Mouse (Mus musculus): Measurements from ENCODE around the gene Ppil6. TPM values are rescaled to one million over a fixed set of nuclear protein-coding genes. Genes with fewer than 3 reads are reported as not detected.

The Ppil6 gene
- 0.40 and 0.47 TPM in 2 replicates for polyA plus RNA-seq (2012; rRNA removed)

DNA sequence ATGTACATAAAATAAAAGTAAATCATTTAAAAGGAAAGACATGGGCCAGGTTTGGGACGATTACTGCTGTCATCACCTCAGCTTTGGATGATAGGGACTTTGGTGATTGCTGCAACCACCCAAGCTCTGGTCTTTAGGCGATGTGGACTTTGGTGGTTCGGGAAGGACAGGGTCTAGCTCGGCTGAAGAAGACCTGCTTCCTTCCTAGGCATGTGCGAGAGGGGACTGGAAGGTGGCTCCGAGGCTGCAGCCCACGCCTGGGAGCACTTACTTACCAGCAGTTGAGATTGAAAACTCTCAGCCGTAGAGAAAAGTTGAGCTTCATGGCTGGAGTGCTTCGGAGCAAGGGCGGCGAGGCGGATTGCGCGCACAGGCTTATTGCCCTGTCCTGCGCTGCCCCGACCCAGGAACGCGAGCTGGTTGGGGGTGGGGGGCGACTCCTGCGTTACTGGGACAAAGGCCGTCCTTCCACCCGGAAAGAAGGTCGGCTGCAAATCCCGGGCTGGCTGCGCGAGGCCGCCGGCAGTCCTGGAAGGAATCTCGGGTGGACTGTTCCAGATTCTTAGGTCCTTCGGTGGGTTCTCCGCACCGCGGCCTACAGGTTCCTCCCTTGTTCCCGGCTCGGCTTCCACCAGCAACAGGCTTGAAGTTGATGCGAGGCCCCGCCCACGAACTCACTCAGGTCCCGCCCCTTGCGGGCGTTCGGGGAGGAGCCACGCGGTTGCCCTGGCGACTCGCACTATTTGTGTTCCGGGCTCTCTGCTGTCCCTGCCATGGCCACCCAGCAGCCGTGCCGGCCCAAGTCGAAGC is at the start of gene Ppil6, which contains the start of gene Smpd2:
TSS of gene Ppil6 (plus strand) at position 732 of the 810 bp plus-strand sequence.
TSS of gene Smpd2 (minus strand) at position 662 of the 810 bp plus-strand sequence.
- under 1% methylated on average over 50 of the region's 50 CpGs for WGBS
- DNase-seq (ENCODE audit: low read depth, low spot score): no peak

DNA sequence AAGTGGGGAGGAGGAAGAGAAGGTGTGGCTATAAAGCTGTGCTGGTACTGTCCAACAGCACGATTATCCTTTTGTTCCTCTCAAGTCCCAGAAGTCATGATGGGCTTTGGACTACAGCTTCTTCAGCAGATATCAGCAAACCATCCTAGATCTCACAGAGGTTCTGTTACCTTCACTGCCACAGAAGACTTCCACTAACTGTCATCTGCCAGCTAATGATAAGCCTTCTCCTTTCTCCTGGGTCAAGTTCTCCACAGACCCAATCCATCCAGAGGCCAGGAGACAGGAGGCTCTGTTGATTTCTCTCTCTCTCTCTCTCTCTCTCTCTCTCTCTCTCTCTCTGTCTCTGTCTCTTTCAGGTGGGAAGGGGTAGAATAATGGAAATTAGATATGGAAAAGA is 42.0 kb upstream of the Ppil6 start:
- DNase-seq (ENCODE audit: low read depth, low spot score): no peak
- 79% methylated on average over 1 of the region's 1 CpGs for WGBS

DNA sequence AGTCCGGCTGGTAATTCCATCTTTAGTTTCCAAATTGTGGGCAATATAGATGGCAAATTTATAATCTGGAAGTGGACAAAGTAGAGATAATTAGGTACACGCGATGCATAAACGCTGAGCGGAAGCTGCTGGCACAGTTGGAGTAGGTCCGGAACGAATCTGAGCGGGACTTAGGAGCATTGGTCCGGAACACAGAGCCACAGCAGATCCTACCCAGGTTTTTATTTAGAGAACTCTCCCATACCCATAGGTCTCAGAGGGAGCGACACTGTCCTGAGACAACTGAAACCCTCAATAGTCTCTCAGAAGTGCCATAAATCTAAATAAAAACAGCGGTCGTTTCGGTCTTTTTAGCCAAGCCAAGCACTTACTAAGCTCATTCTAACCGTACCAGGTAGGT is 40.6 kb upstream of the Ppil6 start:
- 6% methylated on average over 14 of the region's 14 CpGs for WGBS

DNA sequence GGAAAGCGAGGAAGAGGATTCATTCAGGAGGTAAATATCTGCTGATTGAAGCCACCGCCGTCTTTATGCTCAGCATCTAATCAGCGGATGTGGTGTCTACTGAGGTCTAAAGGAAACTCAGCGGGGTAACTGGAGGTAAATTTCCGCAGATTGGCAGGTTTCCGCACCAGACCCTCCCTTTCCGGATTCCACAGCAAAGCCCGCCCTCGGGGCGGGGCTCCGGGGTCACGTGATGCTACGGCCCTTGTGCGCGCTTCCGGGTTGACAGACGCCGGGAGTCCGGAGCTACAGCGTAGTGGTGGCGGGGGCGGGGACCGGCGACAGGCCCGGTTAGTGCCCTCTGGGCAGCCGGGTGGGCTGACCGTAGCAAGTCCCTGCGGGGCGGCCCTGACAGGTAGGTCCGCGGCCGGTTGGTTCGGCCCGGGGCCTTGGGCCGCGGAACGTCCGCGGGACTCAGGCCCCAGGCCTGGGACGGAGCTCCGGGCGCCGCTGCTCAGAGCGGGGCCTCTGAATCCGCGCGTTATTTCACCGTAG is 40.0 kb upstream of the Ppil6 start, which contains the start of gene Zbtb24:
TSS of gene Zbtb24 (plus strand) at position 247 of the 534 bp plus-strand sequence.
- peak; percentile 85 for DNase-seq (ENCODE audit: low read depth, low spot score)
- under 1% methylated on average over 49 of the region's 49 CpGs for WGBS

More for the DNA sequence above, 40.6 kb upstream of the Ppil6 start:
- DNase-seq (ENCODE audit: low read depth, low spot score): no peak

DNA sequence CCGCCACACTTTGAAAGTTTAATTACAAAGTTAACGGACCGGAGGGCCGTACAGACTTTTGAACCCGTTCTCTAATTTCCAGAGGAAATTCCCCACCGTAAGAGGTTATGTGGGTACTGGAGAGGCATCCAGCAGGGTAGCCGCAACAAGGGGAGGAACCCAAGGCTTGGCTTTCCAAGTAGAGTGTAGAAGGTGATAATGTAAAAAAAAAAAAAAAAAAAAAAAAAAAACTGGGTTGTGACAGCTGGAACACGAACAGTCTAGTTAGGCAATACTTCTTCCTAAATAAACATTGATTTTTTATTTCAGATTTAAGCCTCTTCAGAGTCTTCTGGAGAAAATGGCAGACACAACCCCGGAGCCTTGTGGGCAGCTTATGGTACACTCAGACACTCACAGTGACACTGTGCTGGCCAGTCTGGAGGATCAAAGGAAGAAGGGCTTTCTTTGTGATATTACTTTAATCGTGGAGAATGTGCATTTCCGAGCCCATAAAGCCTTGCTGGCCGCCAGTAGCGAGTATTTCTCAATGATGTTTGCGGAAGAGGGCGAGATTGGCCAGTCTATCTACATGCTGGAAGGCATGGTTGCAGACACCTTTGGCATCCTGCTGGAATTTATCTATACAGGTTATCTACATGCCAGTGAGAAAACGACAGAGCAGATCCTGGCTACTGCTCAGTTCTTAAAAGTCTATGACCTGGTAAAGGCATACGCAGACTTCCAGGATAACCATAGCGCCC is 39.3 kb upstream of the Ppil6 start:
- WGBS: 31% methylated on average over 18 of the region's 18 CpGs
- DNase-seq (ENCODE audit: low read depth, low spot score): no peak

DNA sequence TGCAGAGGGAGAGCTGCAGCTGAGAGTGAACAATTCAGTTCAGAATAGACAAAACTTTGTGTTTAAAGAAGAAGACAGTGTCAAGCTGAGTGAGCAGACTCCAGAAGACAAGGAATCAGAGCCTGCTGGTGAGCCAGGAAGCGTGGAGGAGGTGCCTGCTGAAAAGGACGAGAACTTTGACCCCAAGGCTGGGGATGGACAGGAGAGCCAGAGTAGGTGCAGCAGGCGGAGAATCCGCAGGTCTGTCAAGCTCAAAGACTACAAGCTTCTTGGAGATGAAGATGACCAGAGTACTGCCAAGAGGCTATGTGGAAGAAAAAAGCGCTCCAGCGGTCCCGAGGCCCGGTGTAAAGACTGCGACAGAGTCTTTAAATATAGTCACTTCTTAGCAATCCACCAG is 38.6 kb upstream of the Ppil6 start:
- no peak for DNase-seq (ENCODE audit: low read depth, low spot score)
- 81% methylated on average over 9 of the region's 9 CpGs for WGBS

DNA sequence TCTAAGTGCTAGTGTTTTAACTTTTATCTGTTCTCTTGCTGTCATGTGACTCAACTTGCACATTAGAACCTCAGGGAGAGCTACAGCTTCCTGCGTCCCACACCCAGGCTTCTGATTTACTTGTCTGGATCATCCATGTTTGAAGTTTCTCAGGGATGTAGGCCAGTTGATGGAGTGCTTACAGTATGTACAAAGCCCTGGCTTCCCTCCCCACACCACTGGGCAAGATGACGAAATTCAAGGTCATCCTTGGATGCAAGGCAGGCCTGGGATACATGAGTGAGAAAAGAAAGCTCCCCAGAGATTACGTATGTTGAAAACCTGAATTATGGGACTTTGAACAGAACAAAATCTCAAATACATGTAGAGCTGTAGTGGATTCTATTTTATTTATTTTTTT is 37.4 kb upstream of the Ppil6 start:
- WGBS: 87% methylated on average over 3 of the region's 3 CpGs
- DNase-seq (ENCODE audit: low read depth, low spot score): no peak

DNA sequence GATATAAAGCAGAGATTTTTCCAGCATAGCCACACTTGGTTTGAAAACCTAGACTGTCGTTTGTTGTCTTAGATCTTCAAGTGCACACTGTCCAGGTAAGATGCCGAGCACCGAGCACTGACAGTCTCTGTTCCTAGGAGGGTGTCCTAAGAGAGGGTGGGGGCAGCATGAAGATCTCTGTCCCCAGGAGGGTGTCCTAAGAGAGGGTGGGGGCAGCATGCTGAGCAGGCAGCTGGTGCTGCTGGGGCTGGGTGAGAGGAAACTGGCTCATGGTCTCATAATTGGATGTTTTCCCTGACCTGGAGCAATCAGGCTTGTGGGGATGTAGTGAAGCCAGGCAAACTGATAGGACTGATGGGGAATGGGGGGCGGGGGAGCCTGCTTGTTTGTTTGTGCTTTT is 30.2 kb upstream of the Ppil6 start:
- no peak for DNase-seq (ENCODE audit: low read depth, low spot score)
- 90% methylated on average over 4 of the region's 4 CpGs for WGBS

DNA sequence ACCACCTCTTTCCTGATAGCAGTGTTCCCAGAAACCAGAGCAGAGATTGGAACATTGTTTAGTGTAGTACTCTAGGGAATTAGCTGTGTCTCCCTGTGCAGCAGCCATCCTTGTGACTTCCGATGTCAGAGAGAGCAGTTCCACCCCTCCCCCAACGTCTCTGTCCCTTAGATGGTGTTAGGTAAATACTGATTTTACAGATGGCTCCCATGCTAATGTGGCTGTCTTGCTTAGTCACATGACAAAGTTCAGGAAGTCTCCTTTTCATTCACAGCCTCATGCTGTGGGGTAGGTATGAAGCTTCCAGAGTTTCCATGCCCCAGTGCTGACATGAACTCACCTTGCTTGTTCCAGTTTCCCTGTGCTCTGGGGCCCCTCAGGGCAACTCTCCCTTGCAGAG is 29.7 kb upstream of the Ppil6 start:
- DNase-seq (ENCODE audit: low read depth, low spot score): no peak
- 33% methylated on average over 2 of the region's 2 CpGs for WGBS

DNA sequence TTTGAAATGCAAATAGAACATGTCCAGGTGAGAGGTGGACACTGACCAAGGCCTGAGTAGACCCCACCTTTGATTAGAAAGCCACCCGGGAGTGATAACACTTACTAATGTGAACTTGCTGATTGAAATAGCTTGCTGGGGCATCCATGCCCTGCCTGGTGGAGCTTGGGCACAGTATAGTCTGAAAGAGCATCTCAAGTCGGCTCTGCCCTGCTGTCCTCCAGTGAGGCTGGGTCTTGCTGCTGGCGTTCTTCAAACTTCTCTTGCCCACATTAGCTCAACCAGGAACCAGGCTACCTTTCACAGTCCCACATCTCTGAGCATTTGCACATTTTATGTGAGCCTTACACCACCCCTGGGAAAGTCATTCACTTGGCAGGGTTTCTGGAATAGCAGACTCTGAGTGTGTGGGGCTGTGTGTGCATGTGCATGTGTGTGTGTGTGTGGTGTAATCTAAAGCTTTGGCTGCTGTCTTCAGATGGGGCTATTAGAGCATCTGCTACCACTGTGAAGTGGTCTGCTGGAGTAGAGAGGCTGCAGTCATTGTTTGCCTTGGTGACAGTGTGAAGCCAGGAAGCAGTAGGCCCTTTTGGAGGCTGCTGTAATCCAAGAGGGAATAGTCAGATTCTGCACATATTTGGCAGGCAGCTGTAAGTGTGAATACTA is 29.0 kb upstream of the Ppil6 start:
- no peak for DNase-seq (ENCODE audit: low read depth, low spot score)
- WGBS: 77% methylated on average over 3 of the region's 3 CpGs

DNA sequence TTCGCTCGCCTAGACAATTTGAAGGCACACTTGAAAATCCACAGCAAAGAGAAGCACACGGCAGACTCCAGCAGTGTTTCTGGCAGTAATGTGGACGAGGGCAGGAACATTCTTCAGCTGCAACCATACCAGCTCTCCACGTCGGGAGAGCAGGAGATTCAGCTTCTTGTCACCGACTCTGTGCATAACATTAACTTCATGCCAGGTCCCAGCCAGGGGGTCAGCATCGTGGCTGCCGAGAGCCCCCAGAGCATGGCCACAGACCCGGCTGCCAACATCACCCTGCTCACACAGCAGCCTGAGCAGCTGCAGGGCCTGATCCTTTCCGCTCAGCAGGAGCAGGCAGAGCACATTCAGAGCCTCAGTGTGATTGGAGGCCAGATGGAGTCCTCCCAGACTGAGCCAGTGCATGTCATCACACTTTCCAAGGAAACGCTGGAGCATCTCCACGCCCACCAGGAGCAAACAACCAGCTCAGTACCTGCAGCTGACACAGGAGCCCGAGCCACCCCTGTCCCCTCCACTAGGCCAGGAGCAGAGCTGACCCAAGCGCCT is 25.8 kb upstream of the Ppil6 start:
- DNase-seq (ENCODE audit: low read depth, low spot score): no peak
- 79% methylated on average over 15 of the region's 15 CpGs for WGBS

DNA sequence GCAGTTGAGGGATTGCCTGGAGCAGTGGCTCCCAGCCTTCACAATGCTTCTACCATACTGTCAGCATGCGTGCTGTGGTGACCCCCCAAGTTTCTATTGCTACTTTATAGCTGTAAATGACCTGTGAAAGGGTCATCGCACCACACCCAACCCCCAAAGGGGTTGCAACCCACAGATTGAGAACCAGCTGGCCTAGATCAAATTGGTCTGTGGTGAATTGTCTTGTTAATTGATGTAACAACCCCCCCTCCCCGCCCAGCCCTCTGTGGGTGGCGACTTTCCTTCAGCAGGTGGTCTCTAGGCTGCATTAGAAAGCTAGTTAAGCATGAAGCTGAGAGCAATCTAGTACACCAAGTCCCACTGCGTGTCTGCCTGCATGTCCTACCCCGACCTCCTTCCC is 22.9 kb upstream of the Ppil6 start:
- WGBS: 88% methylated on average over 6 of the region's 6 CpGs
- no peak for DNase-seq (ENCODE audit: low read depth, low spot score)

DNA sequence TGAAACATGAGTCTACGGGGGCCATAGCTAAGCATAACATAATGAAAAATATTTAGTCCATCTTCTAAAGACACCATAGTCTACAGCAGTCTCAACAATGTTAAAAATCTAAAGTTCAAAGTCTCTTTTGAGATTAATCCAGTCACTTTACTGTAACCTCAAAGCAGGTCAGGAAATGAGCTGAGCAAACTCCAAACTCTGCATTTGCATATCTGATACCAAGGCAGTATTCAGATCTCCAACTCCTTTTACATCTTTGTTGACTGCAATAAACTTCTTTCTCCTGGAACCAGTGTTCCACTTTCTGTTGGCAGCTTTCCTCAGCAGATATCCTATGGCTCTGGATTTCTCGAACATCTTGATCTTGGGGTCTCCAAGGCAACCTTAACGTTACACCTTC is 19.5 kb upstream of the Ppil6 start:
- WGBS: 56% methylated on average over 3 of the region's 3 CpGs
- DNase-seq (ENCODE audit: low read depth, low spot score): no peak

DNA sequence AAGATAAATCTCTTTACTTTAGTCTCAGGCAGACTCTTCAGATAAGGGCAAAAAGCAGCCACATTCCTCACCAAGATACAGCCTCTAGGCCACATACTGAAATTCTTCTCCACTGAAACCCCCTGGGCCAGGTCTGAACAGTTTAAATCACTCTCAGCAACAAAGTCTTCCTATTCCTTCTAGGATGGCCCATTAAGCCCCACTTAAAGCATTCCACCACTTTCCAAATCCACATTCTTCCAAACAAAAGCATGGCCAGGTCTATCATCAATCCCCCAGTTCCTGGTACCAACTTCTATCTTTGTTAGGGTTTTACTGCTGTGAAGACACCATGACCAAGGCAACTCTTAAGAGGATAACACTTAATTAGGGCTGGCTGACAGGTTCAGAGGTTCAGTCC is 17.7 kb upstream of the Ppil6 start:
- DNase-seq (ENCODE audit: low read depth, low spot score): no peak

DNA sequence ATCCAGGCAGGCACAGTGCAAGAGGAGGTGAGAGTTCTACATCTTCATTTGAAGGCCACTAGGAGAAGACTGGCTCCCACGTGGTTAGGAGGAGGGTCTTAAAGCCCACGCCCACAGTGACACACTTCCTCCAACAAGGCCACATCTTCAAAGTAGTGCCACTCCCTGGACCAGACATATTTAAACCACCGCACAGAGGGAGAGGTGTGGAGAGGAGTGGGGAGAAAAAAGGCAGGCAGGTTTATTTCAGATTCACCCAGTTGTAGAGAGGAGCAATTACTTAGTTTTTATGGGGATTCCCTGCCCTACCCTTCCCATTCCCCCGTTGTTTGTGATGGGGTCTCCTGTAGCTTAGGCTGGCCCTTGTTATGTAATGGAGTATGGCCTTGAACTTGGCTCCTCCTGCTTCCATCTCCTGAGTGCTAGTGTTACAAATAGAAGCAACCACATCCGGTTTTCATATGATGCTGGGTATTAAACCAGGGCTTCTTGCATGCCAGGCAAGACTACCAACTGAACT is 17.2 kb upstream of the Ppil6 start:
- no peak for DNase-seq (ENCODE audit: low read depth, low spot score)
- 49% methylated on average over 5 of the region's 5 CpGs for WGBS

DNA sequence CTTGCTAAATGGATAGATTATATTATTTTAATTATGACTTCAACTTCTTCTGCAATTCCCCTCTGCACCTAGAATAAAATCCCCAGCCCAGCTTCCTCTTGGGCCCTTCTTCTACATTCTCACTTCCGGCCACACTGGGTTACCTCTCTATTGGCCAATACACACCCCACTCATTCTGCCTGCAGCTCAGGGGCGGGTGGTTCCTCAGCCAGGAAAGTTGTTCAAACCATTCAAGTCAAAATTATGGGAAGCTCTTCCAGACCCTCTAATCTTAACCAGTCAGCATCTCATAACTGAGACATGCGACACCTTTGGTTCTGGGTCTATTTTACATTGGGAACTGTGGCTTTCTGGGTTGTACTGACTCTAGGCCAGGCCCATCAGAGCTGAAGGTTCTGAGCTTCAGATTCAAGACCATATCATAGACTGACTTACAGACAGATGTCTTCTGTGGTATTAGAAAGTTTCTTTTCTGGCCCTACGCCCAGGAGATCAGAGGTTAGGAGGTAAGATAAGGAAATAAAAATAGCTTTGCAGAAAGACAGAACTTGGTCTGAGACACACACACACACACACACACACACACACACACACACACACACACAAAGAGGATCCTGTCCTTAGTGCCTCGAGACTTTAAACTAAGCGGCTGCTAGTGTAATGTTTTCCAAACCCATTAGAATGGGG is 16.3 kb upstream of the Ppil6 start:
- DNase-seq (ENCODE audit: low read depth, low spot score): no peak
- whole genome bisulfite sequencing: 48% methylated on average over 6 of the region's 6 CpGs

DNA sequence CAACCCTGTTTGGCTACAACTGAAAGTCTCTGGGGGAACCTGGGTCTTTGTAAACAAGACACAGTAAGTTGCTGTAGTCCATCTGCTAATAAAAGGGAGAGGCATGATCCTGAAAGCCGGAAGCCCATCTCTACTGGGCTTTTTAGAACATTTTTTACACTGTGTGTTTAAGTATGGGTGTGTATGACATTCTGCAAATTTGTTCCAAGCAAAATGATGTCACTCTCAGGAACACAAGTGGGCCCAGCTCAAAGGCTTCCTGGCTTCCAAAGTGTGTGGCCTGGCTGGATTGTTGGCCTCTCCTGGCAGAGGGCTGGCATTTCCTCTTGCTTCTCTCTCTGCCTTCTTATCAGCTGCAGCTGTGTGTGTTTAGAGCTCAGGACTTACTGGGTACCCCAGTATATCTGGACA is 15.3 kb upstream of the Ppil6 start:
- no peak for DNase-seq (ENCODE audit: low read depth, low spot score)
- 17% methylated on average over 1 of the region's 1 CpGs for WGBS

DNA sequence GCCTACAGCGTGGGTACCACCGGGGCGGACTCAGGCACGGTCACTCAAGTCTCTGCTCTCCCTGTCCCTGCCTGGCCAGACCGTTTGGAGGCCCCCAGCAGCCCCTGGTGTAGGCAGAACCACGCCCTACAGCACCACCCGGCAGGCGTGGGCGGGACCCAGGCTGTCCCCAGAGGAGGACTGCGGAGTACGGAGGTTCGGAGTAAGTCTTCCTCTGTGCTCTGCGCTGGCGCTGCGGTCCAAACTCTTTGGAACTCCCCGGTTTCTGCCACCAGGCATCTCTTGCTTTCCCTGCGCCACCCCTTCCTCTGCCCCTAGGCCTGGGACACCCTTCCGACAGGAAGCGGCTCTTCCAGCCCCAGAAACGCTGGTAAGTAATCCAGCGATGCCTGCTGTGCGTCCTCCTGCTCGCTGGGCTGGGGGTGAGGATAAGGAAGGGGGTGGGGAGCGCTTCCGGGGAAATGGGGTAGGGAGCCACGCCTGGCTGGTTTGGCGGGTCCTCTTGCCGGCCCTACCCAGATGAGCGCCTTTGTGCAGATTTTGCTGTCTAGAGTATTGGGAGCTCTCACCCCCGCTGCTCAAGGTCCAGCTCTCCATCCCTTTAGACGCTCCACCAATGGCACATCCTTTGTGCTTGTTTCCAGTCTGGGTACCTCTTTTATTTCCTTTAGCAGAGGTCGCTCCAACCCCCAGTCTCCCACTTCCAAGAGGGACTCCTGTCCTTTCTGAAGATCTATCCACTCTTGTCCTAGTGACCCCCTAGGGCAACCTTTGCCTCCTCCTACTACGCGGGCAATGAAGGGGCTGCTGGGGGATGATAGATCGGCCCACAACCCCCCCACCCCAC is 13.8 kb upstream of the Ppil6 start, which contains the start of gene Mical1:
TSS of gene Mical1 (plus strand) at position 144 of the 847 bp plus-strand sequence.
- DNase-seq (ENCODE audit: low read depth, low spot score): no peak
- 4% methylated on average over 35 of the region's 35 CpGs for WGBS
